Mouse (Mus musculus): ENCODE measurements around the gene D430041D05Rik.

Gene D430041D05Rik

DNA sequence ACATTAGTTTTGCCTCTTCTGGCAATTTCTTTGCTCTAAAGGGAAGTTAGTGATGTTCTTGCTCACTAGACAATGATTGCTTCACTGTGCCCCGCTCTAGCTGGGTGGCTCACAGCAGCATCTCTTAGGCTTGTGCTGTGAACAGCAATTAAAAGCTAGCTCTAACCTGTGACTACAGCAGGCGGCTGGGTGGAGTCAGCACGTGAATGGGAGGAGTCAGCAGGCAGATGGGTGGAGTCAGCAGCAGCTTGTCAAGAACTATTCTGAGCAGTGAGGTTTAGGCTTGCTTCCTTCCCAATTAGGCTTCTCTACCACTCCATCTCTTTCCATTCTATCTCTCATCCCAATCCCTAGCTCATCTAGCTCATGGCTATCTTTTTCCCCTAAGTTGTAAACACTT is 213.5 kb downstream of the D430041D05Rik start:
- no peak for DNase-seq (ENCODE audit: low read depth, low spot score)

DNA sequence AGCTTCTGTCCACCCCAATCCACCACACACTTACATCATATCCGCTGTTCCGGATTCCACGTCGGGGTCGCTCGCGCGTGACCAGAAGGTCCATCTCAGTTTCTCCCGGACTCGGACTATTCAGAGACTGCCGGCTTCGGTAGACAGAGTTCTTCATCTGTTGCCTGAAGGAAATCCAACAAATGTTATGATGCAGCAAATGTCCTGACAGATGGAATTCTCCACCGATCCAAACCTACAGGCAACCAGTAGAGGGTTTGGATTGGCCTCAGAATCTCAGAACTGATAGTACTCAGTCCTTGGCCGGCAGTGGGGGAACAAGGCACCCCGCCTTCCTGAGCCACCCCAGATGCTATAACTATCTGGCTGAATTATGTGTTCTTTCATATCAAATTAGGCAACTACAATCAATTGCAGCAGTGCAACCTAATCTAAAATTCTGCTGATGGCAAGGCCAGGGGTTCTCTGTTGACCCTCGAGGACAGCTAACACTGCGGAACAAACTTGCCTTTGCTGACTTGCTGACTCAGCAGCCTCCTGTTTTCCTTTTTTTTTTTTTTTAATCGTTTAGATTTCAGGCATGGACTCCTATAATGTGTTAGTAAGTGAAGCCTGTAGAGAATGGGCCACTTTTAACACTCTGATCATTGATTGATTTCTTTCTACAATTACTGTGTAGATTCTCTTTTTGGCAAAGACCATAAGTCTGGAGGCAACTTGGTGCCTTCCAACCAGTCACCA is 218.2 kb downstream of the D430041D05Rik start:
- DNase-seq (ENCODE audit: low read depth, low spot score): no peak

DNA sequence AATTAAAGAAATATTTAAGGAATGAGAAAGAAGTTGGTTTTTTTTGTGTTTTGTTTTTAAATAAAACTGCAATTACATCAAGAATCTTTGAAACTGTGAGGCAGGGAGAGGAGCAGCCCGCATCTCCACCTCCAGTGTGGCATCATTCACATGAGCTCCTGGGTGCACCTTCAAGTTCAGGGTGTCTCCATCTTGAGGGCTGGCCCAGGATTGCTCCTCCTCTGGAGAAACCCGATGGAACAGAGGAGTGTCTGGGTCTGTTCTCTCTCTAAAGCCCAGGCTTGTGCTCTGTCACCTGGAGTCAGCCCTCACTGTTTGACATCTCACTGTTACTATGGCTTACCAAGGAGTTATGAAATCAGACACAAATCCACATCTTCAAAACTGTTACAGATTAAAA is 219.1 kb downstream of the D430041D05Rik start:
- DNase-seq (ENCODE audit: low read depth, low spot score): no peak

DNA sequence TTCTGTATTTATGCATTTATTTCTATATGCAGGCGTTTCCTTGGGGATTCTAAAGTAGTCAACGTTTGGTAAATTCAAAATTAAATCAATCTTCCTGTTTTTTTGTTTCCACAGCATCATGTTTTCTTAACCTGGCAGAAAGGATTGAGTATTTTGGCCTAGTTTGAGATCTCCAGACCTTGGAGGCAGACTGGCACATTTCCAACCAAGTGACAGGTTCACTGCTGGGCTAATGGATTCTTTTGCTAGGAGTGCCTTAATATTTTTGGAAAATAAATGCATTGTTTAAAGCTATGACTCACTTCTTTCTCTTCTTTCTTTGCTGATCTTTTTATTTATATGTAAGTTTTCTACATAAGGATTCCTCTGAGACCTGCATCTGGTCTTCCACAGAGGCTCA is 222.0 kb downstream of the D430041D05Rik start:
- no peak for DNase-seq (ENCODE audit: low read depth, low spot score)

DNA sequence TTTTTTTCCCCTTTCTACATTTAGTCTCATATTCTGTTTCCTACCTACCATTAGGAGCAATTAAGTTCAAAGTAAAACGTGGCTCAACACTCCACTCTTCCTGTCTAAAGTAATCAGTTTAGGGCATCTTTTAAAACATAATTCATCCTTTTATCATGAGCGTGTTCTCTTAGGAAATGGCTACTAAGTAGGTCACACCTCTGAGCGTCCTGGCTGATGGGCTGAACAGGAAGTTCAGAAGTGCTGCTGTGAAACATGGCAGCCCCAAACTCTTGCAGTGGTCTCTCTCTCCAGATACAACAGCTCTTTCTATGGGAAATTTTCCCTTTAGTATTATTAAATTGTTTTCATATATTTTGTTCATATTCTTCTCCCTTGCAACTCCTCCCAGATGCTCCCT is 223.7 kb downstream of the D430041D05Rik start:
- DNase-seq (ENCODE audit: low read depth, low spot score): no peak

DNA sequence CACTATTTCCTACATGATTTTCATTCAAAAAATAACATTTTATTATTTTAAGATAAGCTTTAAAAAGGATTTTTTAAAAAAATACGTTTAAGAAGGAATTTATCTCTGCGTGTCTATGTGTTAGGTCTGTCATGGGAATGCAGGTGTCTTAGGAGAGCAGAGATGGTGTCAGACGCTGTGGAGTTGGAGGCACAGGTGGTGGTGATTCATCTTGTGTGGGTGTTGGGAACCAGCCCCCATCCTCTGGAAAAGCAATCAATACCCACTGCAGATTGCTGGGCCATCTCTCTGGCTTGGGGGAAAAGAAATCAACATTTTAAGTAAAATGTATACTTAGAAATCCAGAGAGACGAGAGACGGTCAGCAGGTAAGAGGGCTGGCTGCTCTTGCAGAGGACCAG is 225.2 kb downstream of the D430041D05Rik start:
- no peak for DNase-seq (ENCODE audit: low read depth, low spot score)

DNA sequence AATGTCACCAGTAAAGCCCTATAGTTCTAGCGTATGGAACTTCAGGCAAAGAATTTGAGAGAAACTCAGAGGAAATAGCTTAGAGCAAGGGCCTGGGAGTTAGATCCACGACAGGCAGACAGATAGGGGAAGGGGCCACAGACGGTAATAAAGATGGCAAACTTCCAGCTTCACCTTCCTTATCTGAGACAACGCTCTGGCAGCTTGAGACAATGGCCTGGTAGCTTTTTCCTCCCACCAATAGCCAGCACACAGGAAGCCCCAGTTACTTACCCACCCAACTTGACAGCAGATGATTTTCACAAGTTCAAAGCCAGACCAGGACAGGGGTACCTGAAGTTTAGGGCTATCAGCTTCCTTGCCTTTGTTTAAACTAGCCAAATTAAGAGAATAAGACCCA is 226.5 kb downstream of the D430041D05Rik start:
- no peak for DNase-seq (ENCODE audit: low read depth, low spot score)

DNA sequence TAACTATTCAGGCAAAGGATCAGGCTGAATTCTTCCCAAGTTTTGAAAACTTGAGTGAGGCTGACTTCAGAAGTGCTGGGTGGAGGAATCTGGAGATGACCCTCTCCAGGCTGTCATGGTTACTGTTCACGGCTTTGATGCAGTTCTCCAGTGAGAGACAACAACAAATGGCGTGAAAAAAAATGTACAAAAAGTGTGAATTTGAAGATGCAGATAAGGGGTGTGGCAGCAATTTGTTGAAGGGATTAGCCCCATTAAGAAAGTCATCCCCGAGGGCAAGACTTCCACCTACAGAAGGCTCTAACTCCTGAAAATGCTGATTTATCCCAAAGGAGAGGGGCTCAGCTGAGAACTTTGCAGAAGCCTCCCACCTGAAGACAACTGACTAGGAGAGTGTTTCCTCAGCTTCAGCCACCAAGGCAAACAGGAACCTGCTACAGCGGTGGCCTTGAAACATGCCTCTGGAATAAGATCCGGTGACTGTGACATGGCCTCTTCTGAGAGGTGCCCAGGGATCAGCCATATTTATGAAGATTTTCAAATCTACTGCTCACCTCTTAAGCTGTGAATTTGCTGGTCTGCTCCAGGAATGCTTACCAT is 227.5 kb downstream of the D430041D05Rik start:
- DNase-seq (ENCODE audit: low read depth, low spot score): no peak

DNA sequence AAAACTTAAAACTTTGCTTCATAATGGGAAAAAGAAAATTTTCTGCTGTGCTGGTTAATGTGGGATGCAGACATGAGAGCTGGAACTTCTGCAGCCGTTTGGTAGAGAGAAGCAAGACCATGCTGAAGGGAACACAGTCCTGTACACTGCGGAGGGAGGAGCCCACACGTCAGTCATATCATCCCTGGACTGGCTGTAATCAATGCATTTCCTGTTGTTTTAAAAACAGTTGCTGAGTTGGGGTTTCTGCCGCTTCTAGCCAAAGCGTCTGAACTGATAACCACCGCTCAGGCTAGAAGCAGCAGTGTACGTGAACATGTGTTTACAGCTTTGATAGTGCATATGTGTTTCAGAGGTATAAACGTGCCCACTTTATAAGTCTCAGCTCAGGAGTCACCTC is 231.2 kb downstream of the D430041D05Rik start:
- DNase-seq (ENCODE audit: low read depth, low spot score): no peak

DNA sequence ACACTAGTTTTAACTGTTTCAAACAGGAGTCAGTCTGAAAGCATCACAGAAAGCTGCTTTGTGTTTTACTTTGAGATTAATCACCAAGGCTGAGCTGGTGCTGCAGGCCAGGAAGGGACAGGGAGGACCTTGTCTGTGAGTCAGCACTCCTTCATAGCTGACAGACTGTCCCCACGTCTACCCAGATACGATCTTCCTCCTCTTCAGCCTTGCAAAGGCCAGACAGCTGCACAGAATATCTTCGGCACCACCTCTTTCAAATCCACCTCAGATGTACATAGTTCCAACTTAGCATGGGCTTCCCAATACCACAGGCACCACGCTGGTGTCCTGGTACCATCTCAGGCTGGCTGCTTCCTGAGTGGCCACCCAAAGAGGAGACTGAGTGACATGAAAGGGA is 232.6 kb downstream of the D430041D05Rik start:
- DNase-seq (ENCODE audit: low read depth, low spot score): no peak

DNA sequence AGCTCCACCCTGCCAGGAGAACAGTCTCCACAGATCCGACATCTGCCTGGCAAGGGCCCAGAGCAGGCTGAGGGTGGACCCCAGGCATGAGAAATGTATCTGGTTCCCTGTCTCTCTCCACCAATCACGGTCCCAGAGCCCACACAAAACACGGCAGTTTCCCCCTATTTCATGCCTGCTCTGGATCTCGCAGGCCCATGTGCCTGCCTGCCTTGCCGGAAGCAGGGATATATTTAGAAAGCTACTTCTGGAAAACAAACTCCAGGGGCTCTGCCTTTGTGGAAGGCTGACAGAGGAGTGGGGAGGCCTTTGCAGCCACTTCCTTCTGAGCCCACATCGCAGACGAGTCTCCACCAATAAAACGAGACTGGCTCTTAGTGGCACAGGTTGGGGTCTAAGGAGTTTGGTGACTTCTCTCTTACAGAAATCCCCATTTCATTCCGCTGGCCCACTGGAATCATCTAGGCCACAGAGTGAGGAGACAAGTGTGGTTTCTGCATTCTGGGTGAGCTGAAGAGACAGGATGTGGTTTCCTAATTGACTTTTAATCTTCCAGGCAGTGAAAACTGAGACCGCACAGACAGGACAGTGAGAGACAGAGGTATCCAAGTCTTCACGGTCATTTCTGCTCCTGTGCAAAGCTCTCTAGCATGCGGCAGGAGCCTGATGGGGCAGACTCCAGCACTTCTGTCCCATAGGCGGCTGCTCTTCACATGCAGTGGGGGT is 233.7 kb downstream of the D430041D05Rik start:
- peak; percentile 11 for DNase-seq (ENCODE audit: low read depth, low spot score)

DNA sequence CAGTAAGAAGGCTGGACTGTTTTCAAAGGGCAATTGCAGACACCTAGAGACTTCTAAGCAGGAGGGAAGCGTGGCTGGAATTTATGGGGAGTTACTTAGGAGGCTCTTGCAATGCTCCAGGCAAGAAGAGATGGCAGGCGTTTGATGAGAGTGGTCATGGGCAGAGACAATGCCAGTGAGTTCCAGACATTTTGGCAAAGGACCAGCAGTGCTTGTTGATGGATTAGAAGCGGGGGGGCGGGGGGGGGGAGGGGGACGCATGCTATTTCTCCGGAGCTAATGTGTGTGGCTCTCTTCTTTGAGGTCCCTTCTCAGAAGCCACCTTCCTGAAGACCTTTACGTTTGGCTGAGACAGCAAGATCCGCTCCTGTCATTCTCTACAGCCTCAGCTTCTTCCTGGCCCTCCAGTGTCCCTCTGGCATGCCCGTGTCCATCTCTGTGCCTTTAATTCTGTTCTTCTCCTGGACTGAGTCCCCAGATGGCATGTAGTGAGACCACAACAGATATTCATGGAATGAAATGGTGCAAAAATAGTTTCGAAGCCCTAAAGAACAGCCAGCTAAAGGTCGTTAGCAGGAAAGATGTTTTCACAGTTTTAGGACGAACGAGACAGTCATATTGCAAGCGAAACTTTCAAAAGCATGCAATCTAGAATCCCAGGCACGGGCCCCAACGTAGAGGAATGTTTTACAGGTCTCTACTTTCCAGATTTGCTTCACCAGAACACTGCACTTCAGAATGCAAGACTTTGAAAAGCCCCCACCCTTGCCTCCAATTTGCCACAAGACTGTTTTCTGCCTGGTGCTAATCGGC is 234.4 kb downstream of the D430041D05Rik start:
- DNase-seq (ENCODE audit: low read depth, low spot score): no peak

DNA sequence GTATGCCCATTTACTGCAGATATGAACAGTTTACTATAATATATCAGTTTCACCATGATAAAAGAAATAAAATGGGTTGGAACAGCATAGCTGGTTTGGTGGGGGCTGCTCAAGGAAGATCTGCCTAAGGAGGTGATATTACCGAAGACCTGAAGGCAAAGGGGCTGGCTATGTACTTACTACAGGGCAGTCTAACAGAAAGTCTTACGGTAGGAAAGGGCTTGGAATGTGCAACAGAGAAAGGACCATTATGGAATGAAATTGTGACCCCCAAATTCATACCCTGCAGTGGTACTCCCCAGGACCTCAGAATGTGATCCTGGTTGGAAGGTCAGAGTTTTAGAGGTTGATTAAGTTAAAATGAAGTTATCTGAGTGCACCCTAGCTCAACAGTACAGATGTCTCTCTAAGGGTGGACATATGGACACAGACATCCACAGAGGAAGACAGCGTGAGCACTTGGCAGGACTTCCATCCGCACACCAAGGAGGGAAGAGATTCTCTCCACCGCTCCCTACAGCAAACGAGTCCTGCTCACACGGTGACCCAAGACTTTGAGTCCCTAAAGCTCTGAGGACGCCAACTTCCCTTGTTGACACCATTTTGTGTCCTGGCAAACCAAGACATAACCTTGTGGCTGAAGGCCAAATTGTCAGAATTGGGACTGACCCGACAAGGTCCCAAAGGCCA is 235.2 kb downstream of the D430041D05Rik start:
- DNase-seq (ENCODE audit: low read depth, low spot score): no peak

DNA sequence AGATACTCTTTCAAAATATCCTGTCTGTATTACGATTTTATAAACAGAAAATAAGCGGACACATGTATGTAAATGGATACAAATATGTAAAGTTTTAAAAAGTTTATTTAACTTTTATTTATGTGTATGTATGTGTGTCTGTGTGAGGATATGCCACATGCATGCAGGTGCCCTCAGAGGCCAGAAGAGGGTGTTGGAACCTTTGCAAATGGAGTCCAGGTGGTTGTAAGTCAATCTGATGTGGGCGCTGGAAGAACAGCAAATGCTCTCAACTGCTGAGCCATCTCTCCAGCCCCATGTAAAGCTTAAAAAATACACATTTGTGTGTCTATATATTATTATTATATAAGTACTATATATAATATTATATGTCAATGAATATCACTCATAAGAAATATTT is 237.4 kb downstream of the D430041D05Rik start:
- DNase-seq (ENCODE audit: low read depth, low spot score): no peak

DNA sequence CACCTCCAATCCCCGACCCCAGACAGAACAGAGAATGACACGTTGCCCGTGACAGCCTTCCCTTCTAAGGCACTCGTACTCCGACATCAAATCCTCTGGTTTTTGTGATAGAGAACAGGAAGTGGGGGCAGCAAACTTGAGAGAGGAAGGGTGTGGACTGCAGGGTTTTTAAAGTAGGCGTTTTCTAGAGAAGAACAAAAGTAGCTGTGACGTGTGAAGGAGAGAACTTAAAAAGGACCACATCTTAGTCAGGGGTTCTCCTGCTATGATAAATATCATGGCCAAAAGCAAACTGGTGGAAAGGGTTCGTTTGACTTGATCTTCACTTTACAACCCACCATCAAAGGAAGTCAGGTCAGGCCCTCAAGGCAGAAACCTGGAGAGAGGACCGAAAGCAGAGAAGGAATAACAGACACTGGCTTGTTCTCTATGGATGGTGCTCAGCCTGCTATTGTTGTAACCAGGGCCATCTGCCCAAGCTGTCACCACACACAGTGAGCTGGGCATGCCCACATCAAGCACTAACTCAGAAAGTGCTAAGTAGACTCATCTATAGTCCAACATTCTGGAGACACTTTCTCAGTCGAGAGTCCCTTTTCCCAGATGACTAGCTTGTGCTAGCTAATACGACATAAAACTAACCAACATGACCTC is 238.0 kb downstream of the D430041D05Rik start:
- DNase-seq (ENCODE audit: low read depth, low spot score): no peak

DNA sequence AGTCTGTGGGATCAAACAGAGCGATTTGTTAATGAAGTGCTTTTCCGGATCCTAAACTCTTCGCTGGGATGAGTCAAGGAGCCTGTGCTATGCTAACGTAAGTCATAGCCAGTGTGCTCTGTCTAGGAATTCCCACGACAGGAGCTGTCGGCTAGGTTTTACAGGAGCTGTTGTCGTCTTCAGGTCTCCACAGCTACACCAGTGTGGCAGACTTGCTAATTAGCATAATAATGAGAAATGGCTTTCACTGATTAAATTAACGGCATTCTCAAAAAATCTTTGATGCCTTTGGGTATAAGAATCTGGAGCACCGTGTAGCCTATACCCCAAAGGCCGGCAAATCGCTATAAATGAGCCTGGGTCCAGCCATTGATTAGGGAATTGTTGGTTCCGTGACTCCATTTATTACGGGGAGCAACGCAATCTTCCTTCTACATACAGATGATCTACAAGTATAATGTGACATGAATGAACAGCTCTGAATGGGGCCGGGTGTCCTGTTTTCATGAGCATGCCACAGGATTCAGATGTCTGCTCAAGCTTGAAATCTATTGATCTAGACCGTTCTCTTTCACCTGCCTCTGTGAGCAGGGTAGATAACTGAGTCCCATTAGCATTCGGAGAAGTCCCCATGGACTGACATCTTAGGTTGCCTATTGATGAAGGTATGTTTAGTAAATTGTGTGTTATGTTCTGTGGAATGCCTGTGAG is 242.5 kb downstream of the D430041D05Rik start:
- no peak for DNase-seq (ENCODE audit: low read depth, low spot score)

DNA sequence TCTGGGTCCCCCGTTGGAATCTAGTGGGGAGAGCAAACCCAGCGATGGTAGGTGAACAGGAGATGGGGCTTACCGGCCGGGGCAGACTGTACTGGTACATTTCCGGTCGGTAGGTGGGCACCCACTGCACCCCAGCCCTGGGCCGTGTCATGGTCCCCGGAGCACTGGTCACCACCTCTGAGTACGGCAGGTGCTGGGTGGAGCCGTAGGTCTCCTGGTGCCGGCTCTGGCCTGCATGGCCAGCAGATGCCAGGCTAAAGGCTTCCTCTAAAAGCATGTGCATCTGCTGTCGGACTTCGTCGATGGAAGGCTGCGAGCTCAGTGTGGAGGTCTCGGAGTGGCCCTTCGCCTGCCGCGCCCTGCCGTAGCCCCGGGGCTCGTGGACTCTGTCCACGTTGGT is 243.0 kb downstream of the D430041D05Rik start:
- no peak for DNase-seq (ENCODE audit: low read depth, low spot score)

DNA sequence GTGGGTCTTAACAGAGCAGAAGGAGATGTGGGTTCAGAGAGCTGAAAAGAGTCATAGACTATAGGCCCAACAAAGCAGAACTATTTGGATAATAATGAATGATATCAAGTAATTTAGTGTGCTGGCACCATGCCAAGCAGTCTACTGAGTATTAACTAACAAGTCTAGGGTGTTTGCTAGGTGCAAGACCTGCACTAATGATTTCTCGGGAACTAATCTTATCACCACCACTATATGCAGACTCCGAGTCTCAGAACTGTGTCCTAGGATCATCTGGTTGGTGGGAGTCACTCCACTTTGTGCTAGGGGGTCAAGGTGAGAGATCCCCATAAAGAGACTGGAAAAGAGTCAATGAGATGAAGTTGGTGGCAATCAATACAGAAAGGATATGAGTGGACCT is 245.2 kb downstream of the D430041D05Rik start:
- DNase-seq (ENCODE audit: low read depth, low spot score): no peak

DNA sequence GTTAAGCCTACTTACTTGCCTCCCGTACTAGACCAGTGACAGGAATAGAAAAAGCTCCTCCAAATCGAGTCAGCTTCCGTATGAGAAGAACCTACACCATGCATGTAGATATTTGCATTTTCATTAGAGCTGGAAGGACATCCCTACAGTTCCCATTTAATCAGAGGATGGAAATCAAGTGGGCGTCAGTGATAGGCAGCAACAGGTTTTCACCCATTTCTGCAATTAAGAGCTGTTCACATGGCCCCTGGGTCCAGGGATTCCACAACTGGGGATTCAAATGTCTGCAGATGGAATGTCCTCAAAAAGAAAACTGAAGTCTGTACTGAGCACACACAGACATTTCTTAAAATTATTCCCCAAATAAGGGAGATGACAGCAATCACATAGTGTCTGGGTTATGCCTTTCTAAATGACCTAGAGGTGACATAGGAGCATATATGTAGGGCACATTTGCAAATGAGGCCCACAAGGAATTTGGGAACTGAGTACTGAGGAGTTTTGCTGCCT is 246.8 kb downstream of the D430041D05Rik start:
- no peak for DNase-seq (ENCODE audit: low read depth, low spot score)

DNA sequence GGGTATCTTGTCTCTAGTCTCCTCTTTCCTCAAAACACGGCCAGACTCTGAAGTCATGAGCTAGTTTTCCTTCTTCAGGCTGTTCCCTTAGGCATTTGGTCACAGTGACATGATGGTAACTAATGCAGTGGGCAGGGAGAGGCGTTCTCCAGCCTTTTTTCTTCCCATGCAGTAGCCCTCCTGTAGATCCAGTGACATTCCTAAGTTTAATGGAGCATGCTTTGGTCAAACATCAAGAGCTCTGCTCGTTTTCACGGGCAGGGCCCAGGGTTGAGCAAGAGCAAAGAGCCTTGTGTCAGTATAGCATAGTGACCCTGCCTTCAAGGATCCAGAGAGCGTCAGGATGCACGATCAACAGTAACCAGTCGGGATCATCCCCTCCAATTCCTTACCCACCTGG is 247.4 kb downstream of the D430041D05Rik start:
- no peak for DNase-seq (ENCODE audit: low read depth, low spot score)

Measured in 3T3-L1 (cell line).